ENCODE assay signal across 8 mouse cellular contexts in genomic region chr7:27472596-27472995, GRCm38 (mm10). TPM values are rescaled to one million over a fixed set of nuclear protein-coding genes. Genes with fewer than 3 reads are reported as not detected.
DNase-seq lines count a peak whose midpoint lies in the region; ATAC-seq lines count a peak whose summit lies in the region.

No protein-coding gene starts in this region.

- H3K9me3 ChIP-seq in limb, embryonic 13.5 days, result no peaks in the 10 kb centered on the region
- H3K9me3 ChIP-seq in neural tube, embryonic 12.5 days, result no peaks in the 10 kb centered on the region

- peak overlapping the region; percentile 76 for H3K4me3 ChIP-seq in limb, embryonic 13.5 days
- no peak overlapping the region for H3K4me3 ChIP-seq in neural tube, embryonic 12.5 days

- 47% methylated on average over 7 of the region's 7 CpGs for WGBS in limb, embryonic 13.5 days
- WGBS in neural tube, embryonic 12.5 days, result 56% methylated on average over 7 of the region's 7 CpGs

- no peaks in the 10 kb centered on the region for H3K27me3 ChIP-seq in limb, embryonic 13.5 days
- H3K27me3 ChIP-seq in neural tube, embryonic 12.5 days (replicated peaks), result no peaks in the 10 kb centered on the region

- H3K36me3 ChIP-seq in limb, embryonic 13.5 days, result peaks cover 14% of the 10 kb centered on the region
- peaks cover 14% of the 10 kb centered on the region for H3K36me3 ChIP-seq in neural tube, embryonic 12.5 days

- H3K27ac ChIP-seq in limb, embryonic 13.5 days, result peak overlapping the region; percentile 16; the same call in 1 of the 2 replicates
- no peak overlapping the region for H3K27ac ChIP-seq in neural tube, embryonic 12.5 days

- H3K9ac ChIP-seq in limb, embryonic 13.5 days, result no peak overlapping the region
- no peak overlapping the region for H3K9ac ChIP-seq in neural tube, embryonic 12.5 days

- peaks cover 17% of the 10 kb centered on the region for H3K4me1 ChIP-seq in limb, embryonic 13.5 days
- no peaks in the 10 kb centered on the region for H3K4me1 ChIP-seq in neural tube, embryonic 12.5 days

- peak overlapping the region; percentile 69 for H3K4me2 ChIP-seq in limb, embryonic 13.5 days (replicated peaks)
- peak overlapping the region; percentile 76 for H3K4me2 ChIP-seq in neural tube, embryonic 12.5 days (replicated peaks)

- no peak for ATAC-seq in CD4-positive, CD25-positive, alpha-beta regulatory T cell, adult 4 months
- no peak for ATAC-seq in limb, embryonic 13.5 days (ENCODE audit: low FRiP score, low read depth)
- no peak for ATAC-seq in neural tube, embryonic 12.5 days (ENCODE audit: low FRiP score, low read depth)
- ATAC-seq in megakaryocyte progenitor cell, adult 5-6 weeks (replicated peaks; ENCODE audit: poor library complexity), result no peak

- DNase-seq in CD4-positive, CD25-positive, alpha-beta regulatory T cell, adult 2 months (ENCODE audit: low read depth, low spot score), result peak; percentile 50
- peak; percentile 44 for DNase-seq in thymus, postnatal 25 days
- no peak for DNase-seq in thymus, postnatal 14 days
- no peak for DNase-seq in urinary bladder, adult 2 months (ENCODE audit: low spot score)

RNA-seq across cellular contexts. Expression of gene Sertad3, which starts 1.0 kb away (rescaled TPM):
- 10 to 100 TPM; 50.9 to 60.1 TPM for polyA plus RNA-seq in CD4-positive, CD25-positive, alpha-beta regulatory T cell, adult 4 months (2017; shearing (Covaris generic))
- polyA plus RNA-seq in limb, embryonic 13.5 days (2015; fragmentation: Nextera tagmentation; extraction: Ambion mirVana), result 33.6 and 36.3 TPM in 2 replicates
- 20.5 and 22.2 TPM in 2 replicates for polyA plus RNA-seq in neural tube, embryonic 12.5 days (2016; fragmentation: Nextera tagmentation; extraction: Ambion mirVana)
- polyA plus RNA-seq in urinary bladder, adult 2 months (2012; rRNA removed), result 22.0 and 29.1 TPM in 2 replicates
- total RNA-seq in megakaryocyte progenitor cell, adult 5-6 weeks (2015), result 2.5 and 2.9 TPM in 2 replicates
- total RNA-seq in megakaryocyte progenitor cell, adult 5-6 weeks (2017), result 6.1 and 7.6 TPM in 2 replicates

RNA-seq across cellular contexts. Expression of gene Sertad1, which starts 14.1 kb away (rescaled TPM):
- polyA plus RNA-seq in CD4-positive, CD25-positive, alpha-beta regulatory T cell, adult 4 months (2017; shearing (Covaris generic)), result 10 to 100 TPM; 46.0 to 51.9 TPM
- polyA plus RNA-seq in limb, embryonic 13.5 days (2015; fragmentation: Nextera tagmentation; extraction: Ambion mirVana), result 37.8 and 39.2 TPM in 2 replicates
- polyA plus RNA-seq in neural tube, embryonic 12.5 days (2016; fragmentation: Nextera tagmentation; extraction: Ambion mirVana), result 14.6 and 14.8 TPM in 2 replicates
- 36.2 and 37.2 TPM in 2 replicates for polyA plus RNA-seq in urinary bladder, adult 2 months (2012; rRNA removed)
- total RNA-seq in megakaryocyte progenitor cell, adult 5-6 weeks (2015), result 9.2 and 12.5 TPM in 2 replicates
- 5.9 and 6.8 TPM in 2 replicates for total RNA-seq in megakaryocyte progenitor cell, adult 5-6 weeks (2017)

RNA-seq across cellular contexts. Expression of gene Blvrb, which starts 24.8 kb away (rescaled TPM):
- 10 to 100 TPM; 14.1 to 19.9 TPM for polyA plus RNA-seq in CD4-positive, CD25-positive, alpha-beta regulatory T cell, adult 4 months (2017; shearing (Covaris generic))
- 38.9 and 46.3 TPM in 2 replicates for polyA plus RNA-seq in limb, embryonic 13.5 days (2015; fragmentation: Nextera tagmentation; extraction: Ambion mirVana)
- 21.6 and 23.0 TPM in 2 replicates for polyA plus RNA-seq in neural tube, embryonic 12.5 days (2016; fragmentation: Nextera tagmentation; extraction: Ambion mirVana)
- polyA plus RNA-seq in urinary bladder, adult 2 months (2012; rRNA removed), result 46.5 and 51.3 TPM in 2 replicates
- total RNA-seq in megakaryocyte progenitor cell, adult 5-6 weeks (2015), result 31.8 and 53.4 TPM in 2 replicates
- 21.2 and 30.2 TPM in 2 replicates for total RNA-seq in megakaryocyte progenitor cell, adult 5-6 weeks (2017)

RNA-seq across cellular contexts. Expression of gene Sptbn4, which starts 25.1 kb away (rescaled TPM):
- under 1 TPM; 0.28 to 0.32 TPM for polyA plus RNA-seq in CD4-positive, CD25-positive, alpha-beta regulatory T cell, adult 4 months (2017; shearing (Covaris generic))
- 0.17 and 0.23 TPM in 2 replicates for polyA plus RNA-seq in limb, embryonic 13.5 days (2015; fragmentation: Nextera tagmentation; extraction: Ambion mirVana)
- 1.2 and 1.3 TPM in 2 replicates for polyA plus RNA-seq in neural tube, embryonic 12.5 days (2016; fragmentation: Nextera tagmentation; extraction: Ambion mirVana)
- 0.53 and 0.74 TPM in 2 replicates for polyA plus RNA-seq in urinary bladder, adult 2 months (2012; rRNA removed)
- total RNA-seq in megakaryocyte progenitor cell, adult 5-6 weeks (2015), result 0.02 and 0.07 TPM in 2 replicates
- total RNA-seq in megakaryocyte progenitor cell, adult 5-6 weeks (2017), result not detected in 2 replicates

RNA-seq across cellular contexts. Expression of gene Prx, which starts 26.5 kb away (rescaled TPM):
- polyA plus RNA-seq in CD4-positive, CD25-positive, alpha-beta regulatory T cell, adult 4 months (2017; shearing (Covaris generic)), result under 1 TPM; 0.22 to 0.62 TPM
- 5.2 TPM in 2 replicates for polyA plus RNA-seq in limb, embryonic 13.5 days (2015; fragmentation: Nextera tagmentation; extraction: Ambion mirVana)
- 2.2 and 2.8 TPM in 2 replicates for polyA plus RNA-seq in neural tube, embryonic 12.5 days (2016; fragmentation: Nextera tagmentation; extraction: Ambion mirVana)
- polyA plus RNA-seq in urinary bladder, adult 2 months (2012; rRNA removed), result 4.6 and 4.9 TPM in 2 replicates
- total RNA-seq in megakaryocyte progenitor cell, adult 5-6 weeks (2015), result 0.52 and 0.68 TPM in 2 replicates
- total RNA-seq in megakaryocyte progenitor cell, adult 5-6 weeks (2017), result 0.75 and 0.81 TPM in 2 replicates

Comparison
In these comparisons a context has a peak if more than half of its experiments do, and no peak if none do; other contexts are left out.
1. DNase-seq: peak in CD4-positive, CD25-positive, alpha-beta regulatory T cell, adult 2 months (single experiment) and thymus, postnatal 25 days (single experiment); none in thymus, postnatal 14 days (single experiment) and urinary bladder, adult 2 months (single experiment).